Mouse (Mus musculus) C2C12 (cell line): ENCODE data around the gene Gopc.

Source experiments
- CEBPB ChIP-seq: IDR thresholded peaks from one replicate; pipeline ENCODE4 v1.6.1; 2011; ENCODE audit warnings: low read depth, mild to moderate bottlenecking, control low read depth, moderate library complexity
- CTCF ChIP-seq: IDR thresholded peaks from one replicate; pipeline ENCODE4 v1.5.1; 2011; ENCODE audit not compliant: control insufficient read depth, insufficient read depth, insufficient read length
- FOSL1 ChIP-seq: IDR thresholded peaks from one replicate; pipeline ENCODE4 v1.8.0; 2011; ENCODE audit warnings: mild to moderate bottlenecking, low read length; ENCODE audit not compliant: poor library complexity, insufficient read depth, severe bottlenecking
- MAX ChIP-seq: IDR thresholded peaks from one replicate; pipeline ENCODE4 v1.6.1; 2011; ENCODE audit warnings: mild to moderate bottlenecking, control low read depth
- MYOD1 ChIP-seq: IDR thresholded peaks from one replicate; pipeline ENCODE4 v1.6.1; 2011; ENCODE audit warnings: low read depth; ENCODE audit not compliant: control insufficient read depth, insufficient read length

GRCm38 (mm10) chr10:52374651-52375050, 7.3 kb downstream of the Gopc start:
- no peak for TF ChIP-seq CTCF
- no peak for TF ChIP-seq MYOD1
- no peak for TF ChIP-seq FOSL1
- no peak for TF ChIP-seq CEBPB
- TF ChIP-seq MAX = no peak
